8 mouse cellular contexts compared by ENCODE assay signal in the genomic region with DNA sequence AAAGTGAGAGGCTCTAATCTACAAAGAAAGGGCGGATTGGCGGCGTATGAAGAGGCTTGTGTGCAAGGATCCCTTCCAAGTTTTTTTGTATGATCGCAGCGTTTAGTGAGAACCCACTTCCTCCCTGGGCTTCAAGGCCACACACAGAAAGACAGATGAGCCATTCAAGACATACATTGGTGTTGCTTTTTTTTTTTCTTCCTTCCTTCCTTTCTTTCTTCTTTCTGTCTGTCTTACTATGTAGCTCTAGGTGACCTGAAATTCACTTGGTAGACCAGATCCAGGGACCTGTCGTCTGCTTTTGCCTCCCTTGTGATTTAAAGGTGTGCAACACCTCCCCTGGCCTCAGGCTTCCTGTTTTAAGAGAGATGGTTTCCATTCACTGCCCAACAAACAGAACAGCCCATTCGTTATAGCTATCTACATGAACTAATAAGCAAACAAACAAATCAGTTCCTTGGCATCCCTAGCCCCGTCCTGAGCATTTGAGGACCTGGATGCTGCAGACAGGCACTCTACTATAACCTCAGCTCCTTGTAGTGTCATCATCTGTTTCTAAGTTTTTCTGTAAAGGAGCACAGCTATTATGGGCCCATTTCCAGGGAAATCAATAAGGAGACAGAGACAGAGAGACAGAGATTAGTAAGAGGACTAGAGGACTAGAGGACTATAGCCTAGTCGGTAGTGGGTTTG. TPM values are rescaled to one million over a fixed set of nuclear protein-coding genes. Genes with fewer than 3 reads are reported as not detected.
DNase-seq lines count a peak whose midpoint lies in the region; ATAC-seq and TF ChIP-seq lines count a peak whose summit lies in the region.

No protein-coding gene starts in this region.

- ATAC-seq in hindbrain, embryonic 13.5 days (ENCODE audit: low FRiP score) = no peak
- ATAC-seq in midbrain, embryonic 13.5 days = no peak

- peak overlapping the region; percentile 70 for H3K4me2 ChIP-seq in hindbrain, embryonic 13.5 days
- peak overlapping the region; percentile 84 for H3K4me2 ChIP-seq in midbrain, embryonic 13.5 days (replicated peaks)

- peak overlapping the region; percentile 95 for H3K4me3 ChIP-seq in layer of hippocampus, adult 2 months
- H3K4me3 ChIP-seq in embryonic facial prominence, embryonic 10.5 days = peak overlapping the region; percentile 97
- H3K4me3 ChIP-seq in hindbrain, embryonic 13.5 days = peak overlapping the region; percentile 98
- H3K4me3 ChIP-seq in midbrain, embryonic 13.5 days (replicated peaks) = peak overlapping the region; percentile 99

- peak overlapping the region; percentile 99 for H3K9ac ChIP-seq in hindbrain, embryonic 13.5 days
- H3K9ac ChIP-seq in midbrain, embryonic 13.5 days (replicated peaks) = peak overlapping the region; percentile 99

- 23% methylated on average over 9 of the region's 9 CpGs for WGBS in embryonic facial prominence, embryonic 10.5 days
- WGBS in hindbrain, embryonic 13.5 days = 21% methylated on average over 9 of the region's 9 CpGs
- WGBS in midbrain, embryonic 13.5 days = 19% methylated on average over 9 of the region's 9 CpGs

- H3K27me3 ChIP-seq in embryonic facial prominence, embryonic 10.5 days (replicated peaks; ENCODE audit: low read depth, poor library complexity, severe bottlenecking) = peaks cover 8% of the 10 kb centered on the region
- no peaks in the 10 kb centered on the region for H3K27me3 ChIP-seq in hindbrain, embryonic 13.5 days
- 0 out of 2 replicates have a peak, but pooled peaks cover 12% of the 10 kb centered on the region for H3K27me3 ChIP-seq in midbrain, embryonic 13.5 days

- TF ChIP-seq CTCF in layer of hippocampus, adult 2 months (conservative IDR thresholded peaks at IDR 0.05) = no peak

- peaks cover 40% of the 10 kb centered on the region for H3K4me1 ChIP-seq in embryonic facial prominence, embryonic 10.5 days
- H3K4me1 ChIP-seq in hindbrain, embryonic 13.5 days (replicated peaks) = peaks cover 49% of the 10 kb centered on the region
- H3K4me1 ChIP-seq in midbrain, embryonic 13.5 days (replicated peaks) = peaks cover 50% of the 10 kb centered on the region

- H3K27ac ChIP-seq in layer of hippocampus, adult 2 months = peak overlapping the region; percentile 96
- H3K27ac ChIP-seq in embryonic facial prominence, embryonic 10.5 days (replicated peaks) = peak overlapping the region; percentile 94
- H3K27ac ChIP-seq in hindbrain, embryonic 13.5 days = peak overlapping the region; percentile 96
- peak overlapping the region; percentile 94 for H3K27ac ChIP-seq in midbrain, embryonic 13.5 days

- no peaks in the 10 kb centered on the region for H3K36me3 ChIP-seq in embryonic facial prominence, embryonic 10.5 days (replicated peaks)
- H3K36me3 ChIP-seq in hindbrain, embryonic 13.5 days = no peaks in the 10 kb centered on the region
- no peaks in the 10 kb centered on the region for H3K36me3 ChIP-seq in midbrain, embryonic 13.5 days

- H3K9me3 ChIP-seq in embryonic facial prominence, embryonic 10.5 days = no peaks in the 10 kb centered on the region
- H3K9me3 ChIP-seq in hindbrain, embryonic 13.5 days = no peaks in the 10 kb centered on the region
- H3K9me3 ChIP-seq in midbrain, embryonic 13.5 days = no peaks in the 10 kb centered on the region

- no peak for DNase-seq in layer of hippocampus, adult 2 months (ENCODE audit: low spot score in 2 of 2)
- no peak for DNase-seq in layer of hippocampus, postnatal 10 days (ENCODE audit: low spot score in 2 of 2)
- no peak for DNase-seq in embryonic facial prominence, embryonic 10.5 days (ENCODE audit: low spot score)
- no peak for DNase-seq in cerebellum, postnatal 25 days
- DNase-seq in thymus, postnatal 14 days = no peak
- no peak for DNase-seq in adrenal gland, postnatal 4 days (ENCODE audit: low spot score in 2 of 2)

RNA-seq across cellular contexts. Expression of a gene that starts 0.5 kb away (rescaled TPM):
- total RNA-seq in layer of hippocampus, adult 2 months (2021) = 100 to 1,000 TPM; 149 to 156 TPM
- 100 to 1,000 TPM; 154 to 163 TPM for total RNA-seq in layer of hippocampus, postnatal 10 days (2021)
- 104 and 105 TPM in 2 replicates for polyA plus RNA-seq in embryonic facial prominence, embryonic 10.5 days (2016; fragmentation: Nextera tagmentation; extraction: Ambion mirVana)
- polyA plus RNA-seq in hindbrain, embryonic 13.5 days (2015; fragmentation: Nextera tagmentation; extraction: Ambion mirVana) = 202 and 206 TPM in 2 replicates
- polyA plus RNA-seq in midbrain, embryonic 13.5 days (2015; fragmentation: Nextera tagmentation; extraction: Ambion mirVana) = 188 and 192 TPM in 2 replicates
- total RNA-seq in adrenal gland, postnatal 4 days (2021) = 100 to 1,000 TPM; 201 to 209 TPM

RNA-seq across cellular contexts. Expression of a gene that starts 10.2 kb away (rescaled TPM):
- total RNA-seq in layer of hippocampus, adult 2 months (2021) = 100 to 1,000 TPM; 162 to 170 TPM
- 100 to 1,000 TPM; 134 to 140 TPM for total RNA-seq in layer of hippocampus, postnatal 10 days (2021)
- 37.8 and 37.9 TPM in 2 replicates for polyA plus RNA-seq in embryonic facial prominence, embryonic 10.5 days (2016; fragmentation: Nextera tagmentation; extraction: Ambion mirVana)
- 36.8 and 39.3 TPM in 2 replicates for polyA plus RNA-seq in hindbrain, embryonic 13.5 days (2015; fragmentation: Nextera tagmentation; extraction: Ambion mirVana)
- 40.4 and 45.5 TPM in 2 replicates for polyA plus RNA-seq in midbrain, embryonic 13.5 days (2015; fragmentation: Nextera tagmentation; extraction: Ambion mirVana)
- total RNA-seq in adrenal gland, postnatal 4 days (2021) = 10 to 100 TPM; 94.2 to 94.8 TPM
